ENCODE assay signal across 8 mouse cellular contexts in genomic region chr1:182670563-182671342, GRCm38 (mm10).
A peak's percentile ranks its signal among the peaks of the same experiment; 100 is the strongest.
DNase-seq lines count a peak whose midpoint lies in the region; ATAC-seq lines count a peak whose summit lies in the region.

No protein-coding gene starts in this region.

- no peak overlapping the region for H3K9ac ChIP-seq in heart, embryonic 14.5 days (ENCODE audit: low read length)
- no peak overlapping the region for H3K9ac ChIP-seq in midbrain, embryonic 16.5 days (ENCODE audit: low read depth, low read length)

- H3K27me3 ChIP-seq in heart, embryonic 14.5 days (ENCODE audit: control insufficient read depth, insufficient read depth, low read length) = no peaks in the 10 kb centered on the region
- no peaks in the 10 kb centered on the region for H3K27me3 ChIP-seq in midbrain, embryonic 16.5 days (ENCODE audit: control insufficient read depth, insufficient read depth, low read depth, low read length)

- peak; percentile 64; the same call in 1 of the 2 replicates for ATAC-seq in heart, embryonic 14.5 days (ENCODE audit: insufficient number of reproducible peaks, insufficient read depth, low FRiP score, low read depth)
- no peak for ATAC-seq in activated CD4-positive, CD25-positive, alpha-beta regulatory T cell, adult 4 months
- no peak for ATAC-seq in midbrain, embryonic 16.5 days

- peak overlapping the region; percentile 23; the same call in 1 of the 2 replicates for H3K4me2 ChIP-seq in heart, embryonic 14.5 days (ENCODE audit: low read length)
- no peak overlapping the region for H3K4me2 ChIP-seq in midbrain, embryonic 16.5 days (ENCODE audit: low read length)

- H3K4me3 ChIP-seq in heart, embryonic 14.5 days (ENCODE audit: control insufficient read depth in 1 of 2, insufficient read depth in 1 of 2, low read depth in 1 of 2, low read length in 2 of 2) = no peak overlapping the region
- no peak overlapping the region for H3K4me3 ChIP-seq in midbrain, embryonic 16.5 days (ENCODE audit: low read depth, low read length)

- H3K4me1 ChIP-seq in heart, embryonic 14.5 days (ENCODE audit: control insufficient read depth in 2 of 2, insufficient read depth in 2 of 2, low read length in 2 of 2) = peaks cover 24% of the 10 kb centered on the region in 2 experiments
- no peaks in the 10 kb centered on the region for H3K4me1 ChIP-seq in midbrain, embryonic 16.5 days (ENCODE audit: control insufficient read depth, insufficient read depth, low read length)

- no peaks in the 10 kb centered on the region for H3K36me3 ChIP-seq in heart, embryonic 14.5 days (ENCODE audit: control insufficient read depth, insufficient read depth, low read length)
- H3K36me3 ChIP-seq in midbrain, embryonic 16.5 days (ENCODE audit: control insufficient read depth, insufficient read depth, low read length) = no peaks in the 10 kb centered on the region

- H3K27ac ChIP-seq in heart, embryonic 14.5 days (replicated peaks in 1 of 2; ENCODE audit: control insufficient read depth in 1 of 2, insufficient read depth in 1 of 2, low read depth in 2 of 2, low read length in 2 of 2) = peak overlapping the region; percentile 64 to 75
- no peak overlapping the region for H3K27ac ChIP-seq in midbrain, embryonic 16.5 days (ENCODE audit: low read length)

- WGBS in heart, embryonic 14.5 days = 43% methylated on average over 11 of the region's 11 CpGs
- 34% methylated on average over 11 of the region's 11 CpGs for WGBS in midbrain, embryonic 16.5 days

- peak; percentile 57 for DNase-seq in retina, postnatal 1 day
- no peak for DNase-seq in retina, embryonic 14.5 days (ENCODE audit: low spot score)
- DNase-seq in kidney, postnatal 14 days = peak; percentile 61
- no peak for DNase-seq in cerebellum, adult 9-10 months
- DNase-seq in thymus, postnatal 25 days = no peak

- H3K9me3 ChIP-seq in heart, embryonic 14.5 days (ENCODE audit: control insufficient read depth, low read length) = 0 out of 2 replicates have a peak, but pooled peaks cover 3% of the 10 kb centered on the region
- no peaks in the 10 kb centered on the region for H3K9me3 ChIP-seq in midbrain, embryonic 16.5 days (replicated peaks; ENCODE audit: control insufficient read depth, low read length, poor library complexity, severe bottlenecking)

Comparison
In these comparisons a context has a peak if more than half of its experiments do, and no peak if none do; other contexts are left out.
1. DNase-seq: peak in retina, postnatal 1 day (single experiment) and kidney, postnatal 14 days (single experiment); none in retina, embryonic 14.5 days (single experiment), cerebellum, adult 9-10 months (single experiment) and thymus, postnatal 25 days (single experiment).